Mouse (Mus musculus) layer of hippocampus, adult 9-10 months (tissue): ENCODE measurements around the gene Cdh3.

Source experiments
- DNase-seq: peaks from one replicate; pipeline ENCODE4 v3.0.0; 2022; ENCODE audit warnings: low spot score

The Cdh3 gene

GRCm38 (mm10) chr8:106510365-106510975 is at the start of gene Cdh3:
Cdh3 (plus strand) TSS chr8:106510891.
- no peak for DNase-seq

DNA sequence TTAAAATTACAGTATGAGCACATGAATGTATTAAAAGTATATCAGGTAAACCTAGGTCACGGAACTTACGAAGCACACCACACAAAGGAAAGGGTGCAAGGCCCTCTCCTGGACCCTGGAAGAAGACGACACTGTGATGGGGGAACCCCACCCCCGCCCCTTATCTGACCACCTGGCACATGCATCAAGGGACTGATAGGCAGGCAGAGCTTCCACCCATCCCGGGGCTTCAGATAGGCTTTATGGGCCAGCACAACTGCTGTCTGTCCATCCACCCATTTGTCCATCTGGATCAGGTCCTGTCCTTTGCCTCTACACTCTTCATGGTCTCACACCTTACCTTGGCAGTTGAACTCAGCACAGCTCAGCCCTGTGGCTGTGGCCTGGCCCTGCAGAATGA is 48.6 kb upstream of the Cdh3 start:
- no peak for DNase-seq

DNA sequence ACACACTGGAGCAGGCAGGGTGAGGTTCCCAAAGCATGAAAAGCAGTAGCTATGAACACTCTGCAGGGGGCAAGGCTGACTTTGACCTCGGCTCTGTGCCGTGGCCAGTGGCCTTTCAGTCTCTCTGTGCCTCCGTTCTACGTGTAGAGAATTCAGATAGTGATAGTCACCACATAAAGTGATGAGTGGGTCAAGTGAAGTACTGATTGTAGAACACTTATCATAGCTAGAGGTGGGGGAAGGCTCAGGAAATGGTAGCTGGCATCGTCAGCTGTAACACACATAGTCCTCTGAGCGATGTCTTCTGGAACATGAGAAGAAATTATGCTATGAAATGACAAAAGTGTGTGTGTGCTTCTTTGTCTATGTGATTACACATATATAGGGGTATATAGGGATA is 46.9 kb upstream of the Cdh3 start:
- DNase-seq = no peak

DNA sequence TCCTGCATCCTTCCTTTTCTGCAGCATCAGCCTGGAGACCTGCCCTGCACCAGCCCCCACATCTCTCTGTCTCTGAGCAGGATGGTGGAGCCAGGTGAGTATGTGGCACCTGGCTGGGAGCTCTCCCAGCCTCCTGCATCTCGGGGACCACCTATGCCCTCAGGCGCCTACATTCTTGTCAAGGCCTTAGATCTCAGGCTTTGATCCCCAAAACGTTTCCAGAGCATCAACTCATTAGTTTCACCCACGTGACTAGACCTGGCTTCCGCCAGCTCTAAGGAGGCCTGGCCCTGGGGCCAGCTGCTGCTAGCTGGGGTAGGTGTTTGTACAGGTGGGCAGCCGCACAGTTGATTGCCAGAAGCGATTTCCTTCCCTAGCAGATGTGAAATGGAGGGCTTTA is 41.2 kb upstream of the Cdh3 start:
- DNase-seq = no peak

DNA sequence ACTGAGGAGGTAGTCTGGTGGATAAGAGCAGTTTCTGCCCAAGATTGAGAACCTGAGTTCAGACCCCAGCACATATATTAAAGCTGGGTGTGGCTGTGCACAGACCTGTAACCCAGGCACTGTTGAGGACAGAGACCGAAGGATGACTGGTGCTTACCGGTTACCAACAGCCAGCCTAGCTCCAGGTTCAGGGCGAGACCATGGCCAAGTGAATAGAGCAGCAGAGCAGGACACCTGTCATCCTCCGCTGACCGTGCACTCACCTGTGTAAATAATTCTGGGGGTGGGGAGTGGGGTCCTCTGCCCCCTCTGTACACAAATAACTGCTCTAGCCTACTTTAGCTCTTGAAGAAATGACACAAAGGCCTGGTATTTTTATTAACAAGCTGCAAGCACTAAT is 36.7 kb upstream of the Cdh3 start:
- DNase-seq = no peak

DNA sequence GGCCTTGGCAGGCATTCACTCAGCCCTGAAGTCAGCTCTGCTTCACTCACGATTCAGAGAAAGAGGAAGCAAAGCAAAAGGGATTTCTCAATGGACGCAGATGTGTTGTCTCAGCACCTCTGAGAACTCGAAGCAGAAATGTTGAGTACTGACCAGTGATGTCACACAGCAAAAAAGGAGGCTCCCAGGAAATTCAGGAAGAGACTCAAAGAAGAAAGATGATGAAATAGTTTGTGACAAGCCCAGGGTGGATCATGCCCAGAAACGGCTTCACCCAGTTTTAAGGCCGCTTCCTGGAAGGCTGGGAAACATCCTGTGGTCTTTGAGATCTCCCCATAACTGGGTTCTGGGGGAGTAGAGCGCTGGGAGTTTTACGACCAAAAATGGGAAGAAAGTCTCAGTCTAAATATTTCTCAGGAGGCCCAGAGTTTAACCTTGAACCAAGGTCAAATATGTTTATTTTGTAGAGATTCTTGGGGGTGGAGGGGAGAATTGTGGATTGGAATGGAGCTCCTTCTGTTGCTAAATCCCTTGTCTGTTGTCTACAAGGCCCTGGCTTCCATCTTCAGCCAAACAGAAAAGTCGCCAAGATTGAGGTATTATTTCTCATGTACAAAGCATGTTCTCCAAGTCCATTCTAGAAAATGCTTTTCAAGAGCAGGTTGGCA is 10.5 kb upstream of the Cdh3 start, which contains the start of gene 6030452D12Rik:
6030452D12Rik (plus strand) TSS at position 505 of the 668 bp plus-strand sequence.
- DNase-seq = no peak

DNA sequence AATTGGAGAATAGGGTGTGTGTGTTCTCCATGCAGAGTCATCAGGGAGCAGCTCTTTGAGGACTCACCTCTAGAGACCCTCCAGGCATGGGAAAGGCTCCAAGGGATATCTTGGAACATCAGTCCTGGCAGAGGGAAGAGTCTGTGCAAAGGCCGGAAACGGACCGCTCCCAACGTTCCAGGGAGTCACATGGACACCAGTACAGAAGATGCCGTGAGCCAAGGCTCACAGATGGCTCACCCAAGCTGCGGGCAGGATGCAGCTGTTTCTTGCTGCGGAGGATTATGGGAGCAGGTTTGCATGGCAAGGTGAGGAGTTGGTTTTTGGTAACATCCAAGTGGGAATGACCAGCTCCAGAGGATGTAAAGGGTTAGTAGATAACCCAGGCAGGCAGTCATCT is 6.5 kb upstream of the Cdh3 start:
- DNase-seq = no peak

DNA sequence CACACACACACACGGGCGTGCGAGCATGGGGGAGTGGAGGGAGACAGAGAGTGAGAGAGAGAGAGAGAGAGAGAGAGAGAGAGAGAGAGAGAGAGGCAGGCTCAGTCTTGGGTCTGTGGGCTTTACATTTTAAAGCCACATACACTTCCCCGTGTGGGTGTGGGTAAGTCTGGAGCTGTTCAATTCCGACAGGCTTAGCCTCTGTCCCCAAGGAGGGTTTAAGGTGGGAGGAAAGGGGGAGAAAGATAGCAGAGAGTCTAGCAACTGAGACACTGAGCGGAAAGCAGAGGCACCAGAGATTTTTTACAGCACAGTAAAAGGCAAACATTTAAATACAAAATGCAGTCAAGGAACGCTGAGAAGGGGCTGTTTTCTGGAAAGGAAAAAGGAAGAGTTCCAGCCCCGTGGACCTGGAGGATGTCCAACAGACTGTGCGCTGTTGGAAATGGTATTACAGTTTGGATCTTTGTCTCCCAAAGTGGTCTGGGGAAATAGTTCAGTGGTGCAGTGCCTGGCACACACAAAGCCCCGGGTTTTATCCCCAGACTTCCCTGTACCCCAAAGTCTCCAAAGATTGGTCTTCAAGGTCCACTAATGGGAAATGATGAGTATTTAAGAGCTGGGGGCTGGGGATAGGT is 5.2 kb upstream of the Cdh3 start:
- DNase-seq = no peak

DNA sequence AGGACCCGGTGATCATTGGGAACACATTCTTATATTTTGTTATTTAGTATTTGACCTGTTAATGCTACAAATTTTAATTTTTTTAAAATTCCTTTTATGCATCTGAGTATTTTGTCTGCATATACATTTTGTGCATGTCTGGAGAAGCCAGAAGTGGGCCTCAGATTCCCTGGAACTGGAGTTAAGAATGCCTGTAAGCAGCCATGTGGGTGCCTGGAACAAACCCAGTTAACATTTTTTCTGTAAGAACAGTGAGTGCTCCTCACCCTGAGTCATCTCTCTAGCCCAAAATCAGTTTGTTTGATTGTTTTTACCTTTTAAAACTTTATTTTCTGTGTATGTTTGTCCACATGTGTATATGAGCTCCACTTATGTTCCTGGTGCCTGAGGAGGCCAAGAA is 4.6 kb upstream of the Cdh3 start:
- no peak for DNase-seq

- DNase-seq = no peak
Observed at GRCm38 (mm10) chr8:106507761-106508331, 2.8 kb upstream of the Cdh3 start.

DNA sequence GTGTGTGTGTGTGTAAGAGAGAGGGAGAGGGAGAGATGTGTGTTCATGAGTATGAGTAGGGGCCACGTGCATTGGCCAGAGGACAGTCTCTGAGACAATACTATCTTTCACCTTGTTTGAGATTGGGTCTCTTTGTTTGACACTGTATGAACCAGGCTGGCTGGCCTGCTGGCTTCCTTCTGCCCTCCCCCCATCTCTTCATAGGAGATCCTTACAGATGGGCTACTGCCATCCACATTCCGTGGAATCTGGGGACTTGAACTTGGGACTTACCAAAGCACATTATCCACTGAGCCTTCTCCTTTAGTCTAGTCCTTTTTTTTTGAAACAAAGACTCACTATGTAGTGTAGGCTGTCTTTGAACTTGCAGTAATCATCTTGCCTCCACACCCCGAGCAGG is 2.2 kb upstream of the Cdh3 start:
- DNase-seq = no peak

GRCm38 (mm10) chr8:106509079-106509780 is 1.5 kb upstream of the Cdh3 start:
- no peak for DNase-seq

GRCm38 (mm10) chr8:106511065-106511501 is 392 bp downstream of the Cdh3 start:
- DNase-seq = no peak

- no peak for DNase-seq
Observed at GRCm38 (mm10) chr8:106511531-106512041, 895 bp downstream of the Cdh3 start.

DNA sequence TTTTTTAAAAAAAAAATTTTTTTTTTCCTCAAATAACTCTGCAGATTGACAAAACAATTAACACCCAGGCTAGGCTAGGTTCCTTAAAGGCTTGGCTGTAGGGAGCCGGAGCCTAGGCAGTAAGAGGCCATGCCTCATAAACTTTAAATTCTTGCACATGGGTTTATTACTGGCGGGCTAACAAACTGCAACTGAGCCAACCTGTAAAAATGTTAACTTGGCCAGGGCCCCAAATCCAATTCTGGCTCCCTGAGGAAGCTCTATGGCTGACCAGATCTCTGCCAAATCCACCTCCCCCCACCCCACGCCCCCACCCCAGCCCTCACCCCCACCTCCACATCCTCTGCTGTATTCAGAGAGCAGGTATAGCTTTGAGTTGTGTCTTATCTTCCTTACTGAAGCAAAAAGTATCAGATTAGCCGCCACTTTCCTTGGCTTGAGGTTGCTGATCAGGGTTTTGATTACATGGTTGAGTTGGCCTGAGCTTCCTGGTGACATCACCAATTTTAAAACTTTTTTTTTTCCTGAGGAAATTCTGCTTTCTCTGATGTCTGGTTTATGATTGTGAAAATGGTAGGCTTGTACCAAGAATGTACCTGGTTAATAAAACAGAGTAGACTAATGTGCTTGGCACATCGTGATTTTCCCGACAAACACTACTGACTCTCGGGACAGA is 1.9 kb downstream of the Cdh3 start:
- DNase-seq = no peak

DNA sequence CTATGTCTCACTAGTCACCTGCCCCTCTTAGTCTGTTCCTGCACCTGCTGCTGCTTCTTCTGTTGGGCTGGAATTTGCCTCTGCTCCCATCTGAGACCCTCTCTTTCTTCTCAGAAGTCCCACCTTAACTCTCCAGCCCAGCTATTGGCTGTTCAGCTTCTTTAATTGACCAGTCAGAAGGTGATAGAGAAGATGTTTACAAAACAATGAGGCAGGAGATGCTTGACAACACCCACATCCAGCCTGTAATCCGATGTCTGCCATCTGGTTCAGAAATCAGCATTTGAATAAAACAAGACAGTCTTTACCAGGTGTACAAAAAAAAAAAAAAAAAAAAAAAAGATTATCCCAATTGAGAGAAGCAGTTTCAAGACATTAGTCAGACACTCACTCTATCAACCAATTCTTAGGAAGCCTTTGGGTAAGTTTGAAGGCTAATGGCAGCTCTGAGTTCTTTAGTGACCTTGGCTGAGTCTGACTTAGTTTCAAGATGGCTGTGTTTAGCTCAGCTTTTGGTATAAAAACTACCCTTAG is 5.3 kb downstream of the Cdh3 start:
- no peak for DNase-seq

DNA sequence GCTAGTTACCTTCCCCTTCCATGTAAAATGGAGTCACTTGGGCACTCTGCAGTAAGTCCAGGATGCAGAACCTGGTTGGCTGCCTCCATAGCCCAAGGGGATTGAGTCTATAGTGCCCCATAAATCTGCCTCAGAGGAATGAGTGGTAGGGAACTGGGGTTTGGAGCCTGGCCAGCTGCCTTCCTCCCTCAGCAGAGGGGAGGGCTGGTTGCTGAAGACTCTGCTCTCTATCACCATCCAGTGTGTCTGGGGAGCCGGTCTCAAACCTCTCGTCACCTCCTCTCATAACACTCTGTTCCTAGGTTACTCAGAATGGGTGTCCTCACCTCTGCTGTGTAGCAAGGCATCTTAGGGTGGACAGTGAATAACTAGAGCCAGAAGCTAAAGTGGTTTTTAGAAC is 5.9 kb downstream of the Cdh3 start:
- DNase-seq = no peak

- DNase-seq = no peak
Observed at GRCm38 (mm10) chr8:106518763-106519162, 8.1 kb downstream of the Cdh3 start.

DNA sequence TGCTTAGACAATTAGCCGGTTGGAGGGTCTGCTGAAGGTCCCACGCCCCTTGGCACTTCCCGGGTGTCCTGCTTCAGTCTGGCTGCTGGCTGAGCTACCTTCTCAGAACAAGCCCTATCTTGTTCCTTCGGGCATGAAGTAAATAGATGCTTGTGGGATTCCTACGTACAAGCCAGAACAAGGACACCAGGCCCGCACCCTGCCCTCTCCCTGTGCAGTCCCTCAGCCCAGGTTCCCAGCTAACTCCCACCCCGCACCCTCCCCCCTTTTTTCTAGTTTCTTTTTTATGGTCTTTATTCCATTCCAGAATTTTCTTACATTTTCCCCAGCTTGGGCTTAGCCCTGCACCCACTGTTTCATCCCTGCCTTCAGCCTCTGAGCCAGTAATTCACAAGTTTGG is 9.9 kb downstream of the Cdh3 start:
- DNase-seq = no peak

GRCm38 (mm10) chr8:106521845-106522244 is 11.2 kb downstream of the Cdh3 start:
- no peak for DNase-seq

GRCm38 (mm10) chr8:106526725-106527124 is 16.0 kb downstream of the Cdh3 start:
- no peak for DNase-seq
